Mouse (Mus musculus) heart, embryonic 10.5 days (tissue): Measurements from ENCODE around the gene Ern2. TPM values are rescaled to one million over a fixed set of nuclear protein-coding genes. Genes with fewer than 3 reads are reported as not detected.

Experiments used
- DNase-seq: peaks from one replicate; pipeline ENCODE4 v3.0.0-alpha.2; 2017; ENCODE audit warnings: low spot score
- H3K27ac ChIP-seq: fragments of 300-500 bp; sonication (generic); 2 replicates; pipeline ENCODE4 v1.5.1; 2016; ENCODE audit warnings: mild to moderate bottlenecking
- H3K27me3 ChIP-seq: fragments of 300-500 bp; sonication (generic); 2 replicates; pipeline ENCODE4 v1.6.1; 2016; ENCODE audit warnings: mild to moderate bottlenecking; ENCODE audit not compliant: poor library complexity, insufficient read depth, severe bottlenecking
- H3K36me3 ChIP-seq: fragments of 300-500 bp; sonication (generic); 2 replicates; pipeline ENCODE4 v1.6.1; 2016; ENCODE audit warnings: mild to moderate bottlenecking, moderate library complexity
- H3K4me1 ChIP-seq: fragments of 300-500 bp; sonication (generic); 2 replicates; pipeline ENCODE4 v1.6.1; 2016; ENCODE audit warnings: mild to moderate bottlenecking
- H3K4me3 ChIP-seq: fragments of 300-500 bp; sonication (generic); 2 replicates; pipeline ENCODE4 v1.5.1; 2016; ENCODE audit warnings: mild to moderate bottlenecking, moderate library complexity
- H3K9me3 ChIP-seq: fragments of 300-500 bp; sonication (generic); 2 replicates; pipeline ENCODE4 v1.6.1; 2016; ENCODE audit warnings: mild to moderate bottlenecking, moderate library complexity
- WGBS: fragments of 180-500 bp; shearing (Covaris S2); methylation state at CpG from one replicate; pipeline ENCODE4 v1.1.7; 2016; 5-methylcytosine and 5-hydroxymethylcytosine counted together
- polyA plus RNA-seq: library from polyadenylated mRNA; unstranded; fragments of >200 nt; fragmentation: Nextera tagmentation; extraction: Ambion mirVana; gene quantifications from 2 replicates; pipeline ENCODE4 v1.2.1, GENCODE M21; 2016

Ern2 gene
- polyA plus RNA-seq, 1 experiment from 2014 or later, result not detected

DNA sequence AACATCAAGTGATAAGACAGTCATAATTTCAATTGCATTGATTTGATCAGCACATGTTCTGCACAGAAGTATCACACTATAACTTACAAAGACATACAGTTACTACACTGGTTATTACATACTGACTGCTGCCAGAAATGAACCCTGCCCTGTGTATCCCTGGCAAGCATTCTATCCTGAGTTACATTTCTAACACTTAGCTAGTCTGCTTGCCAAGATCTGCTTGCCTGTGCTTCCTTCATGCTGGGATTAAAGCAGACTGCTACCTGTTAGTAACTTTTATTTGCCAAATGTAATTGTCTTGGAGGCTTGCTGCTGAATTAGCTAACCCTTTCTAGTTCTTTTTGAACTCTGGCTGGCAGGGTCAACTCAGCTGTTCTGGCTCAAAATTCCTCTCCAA lies 45.0 kb downstream of the Ern2 start:
- Histone ChIP-seq H3K4me3 (no peak overlapping the region), H3K27me3 (no peaks in the 10 kb centered on the region), H3K4me1 (no peaks in the 10 kb centered on the region), H3K36me3 (peaks cover 87% of the 10 kb centered on the region), H3K9me3 (no peaks in the 10 kb centered on the region), H3K27ac (no peak overlapping the region)
- DNase-seq, result no peak

- H3K27me3 ChIP-seq, result no peaks in the 10 kb centered on the region
- no peak overlapping the region for H3K4me3 ChIP-seq
- no peak overlapping the region for H3K27ac ChIP-seq
- H3K36me3 ChIP-seq, result peaks cover 76% of the 10 kb centered on the region
- H3K9me3 ChIP-seq, result no peaks in the 10 kb centered on the region
- peaks cover 5% of the 10 kb centered on the region for H3K4me1 ChIP-seq
- DNase-seq, result no peak
- WGBS, result 95% methylated on average over 5 of the region's 5 CpGs
Measured at GRCm38 (mm10) chr7:122138190-122138589, 47.8 kb downstream of the Ern2 start.

DNA sequence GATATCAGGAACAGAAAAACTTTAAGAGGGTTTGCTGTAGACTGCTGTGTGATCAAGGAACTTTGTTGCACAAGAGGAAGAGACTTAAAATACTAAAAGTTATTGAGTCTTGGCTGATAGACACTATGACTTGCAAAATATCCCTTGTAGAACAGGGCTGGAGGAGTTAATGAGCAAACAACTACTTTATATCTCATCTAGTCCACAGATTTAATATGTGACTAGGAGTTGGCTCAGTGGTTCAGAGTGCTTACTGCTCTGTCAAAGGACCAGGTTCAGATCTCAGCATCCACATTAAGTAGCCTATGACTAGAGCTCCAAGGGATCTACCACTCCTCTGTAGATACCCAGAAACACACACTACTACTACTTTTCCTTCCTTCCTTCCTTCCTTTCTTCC lies 48.9 kb downstream of the Ern2 start:
- H3K36me3 ChIP-seq, result peaks cover 68% of the 10 kb centered on the region
- H3K4me3 ChIP-seq, result no peak overlapping the region
- DNase-seq, result no peak
- peaks cover 7% of the 10 kb centered on the region for H3K4me1 ChIP-seq
- no peaks in the 10 kb centered on the region for H3K9me3 ChIP-seq
- H3K27me3 ChIP-seq, result no peaks in the 10 kb centered on the region
- H3K27ac ChIP-seq, result no peak overlapping the region

- peaks cover 51% of the 10 kb centered on the region for H3K36me3 ChIP-seq
- DNase-seq, result no peak
- 74% methylated on average over 10 of the region's 10 CpGs for WGBS
Measured at GRCm38 (mm10) chr7:122135070-122135469, 50.9 kb downstream of the Ern2 start.

DNA sequence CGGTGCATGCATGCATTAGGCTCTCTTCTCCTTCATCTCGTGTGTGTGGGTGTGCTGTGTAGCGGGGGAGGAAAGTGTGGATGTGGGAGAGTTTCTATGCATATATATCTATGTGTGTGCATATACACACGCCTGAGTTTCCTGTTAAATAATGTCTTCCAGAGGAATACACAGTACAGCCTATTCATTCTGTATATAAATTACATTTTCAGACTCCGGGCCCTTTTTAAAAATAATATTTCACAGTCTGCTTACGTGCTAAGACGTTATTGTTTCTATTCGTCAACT lies 52.7 kb downstream of the Ern2 start:
- Histone ChIP-seq H3K36me3 (peaks cover 38% of the 10 kb centered on the region), H3K4me3 (peak overlapping the region; percentile 85), H3K27me3 (no peaks in the 10 kb centered on the region), H3K9me3 (no peaks in the 10 kb centered on the region), H3K4me1 (peaks cover 12% of the 10 kb centered on the region), H3K27ac (peak overlapping the region; percentile 88)
- 18% methylated on average over 8 of the region's 8 CpGs for WGBS
- no peak for DNase-seq

More at GRCm38 (mm10) chr7:122135070-122135469, 50.9 kb downstream of the Ern2 start:
- Histone ChIP-seq H3K9me3 (no peaks in the 10 kb centered on the region), H3K27me3 (no peaks in the 10 kb centered on the region), H3K27ac (no peak overlapping the region), H3K4me3 (no peak overlapping the region), H3K4me1 (peaks cover 12% of the 10 kb centered on the region)

GRCm38 (mm10) chr7:122132497-122133337 lies 53.3 kb downstream of the Ern2 start, which contains the start of the genes Palb2 and Dctn5:
Gene Palb2 (minus strand): TSS chr7:122132985.
Gene Dctn5 (plus strand): TSS chr7:122133041.
- WGBS, result under 1% methylated on average over 54 of the region's 54 CpGs

GRCm38 (mm10) chr7:122131834-122132233 lies 54.2 kb downstream of the Ern2 start:
- no peak for DNase-seq
- Histone ChIP-seq H3K4me3 (peak overlapping the region; percentile 85), H3K9me3 (no peaks in the 10 kb centered on the region), H3K27me3 (no peaks in the 10 kb centered on the region), H3K4me1 (peaks cover 12% of the 10 kb centered on the region), H3K27ac (no peak overlapping the region), H3K36me3 (peaks cover 42% of the 10 kb centered on the region)

More at GRCm38 (mm10) chr7:122132497-122133337, 53.3 kb downstream of the Ern2 start, which contains the start of the genes Palb2 and Dctn5:
- Histone ChIP-seq H3K27me3 (no peaks in the 10 kb centered on the region), H3K9me3 (no peaks in the 10 kb centered on the region), H3K27ac (peak within 1 kb of the TSS; percentile 88), H3K4me3 (peak within 1 kb of the TSS; percentile 85), H3K4me1 (peaks cover 12% of the 10 kb centered on the region), H3K36me3 (peaks cover 38% of the 10 kb centered on the region)
- DNase-seq, result peak; percentile 98

DNA sequence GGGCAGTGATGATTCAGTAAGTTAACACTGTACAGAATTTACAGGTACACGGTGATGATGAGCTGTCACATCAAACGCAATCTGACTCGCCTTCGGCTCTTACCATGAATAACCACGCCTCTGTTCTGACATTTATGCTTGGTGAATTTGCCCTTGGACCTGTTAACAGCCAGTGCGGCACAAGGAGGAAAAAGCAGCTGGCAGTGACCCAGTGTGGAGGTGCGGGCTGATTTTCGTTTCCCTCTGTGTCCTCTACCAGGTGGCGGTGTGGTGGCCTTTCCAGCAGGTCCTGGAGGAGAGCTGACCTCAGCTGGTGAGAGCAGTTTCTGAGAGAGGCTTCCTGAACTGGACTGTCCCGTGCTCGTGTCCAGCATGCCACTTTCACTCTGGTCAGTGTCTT lies 59.1 kb downstream of the Ern2 start:
- no peak for DNase-seq
- Histone ChIP-seq H3K4me3 (no peak overlapping the region), H3K36me3 (peaks cover 57% of the 10 kb centered on the region), H3K27me3 (no peaks in the 10 kb centered on the region), H3K9me3 (no peaks in the 10 kb centered on the region), H3K27ac (no peak overlapping the region), H3K4me1 (peaks cover 5% of the 10 kb centered on the region; the same call in 1 of the 2 replicates)
- WGBS, result 90% methylated on average over 11 of the region's 11 CpGs

DNA sequence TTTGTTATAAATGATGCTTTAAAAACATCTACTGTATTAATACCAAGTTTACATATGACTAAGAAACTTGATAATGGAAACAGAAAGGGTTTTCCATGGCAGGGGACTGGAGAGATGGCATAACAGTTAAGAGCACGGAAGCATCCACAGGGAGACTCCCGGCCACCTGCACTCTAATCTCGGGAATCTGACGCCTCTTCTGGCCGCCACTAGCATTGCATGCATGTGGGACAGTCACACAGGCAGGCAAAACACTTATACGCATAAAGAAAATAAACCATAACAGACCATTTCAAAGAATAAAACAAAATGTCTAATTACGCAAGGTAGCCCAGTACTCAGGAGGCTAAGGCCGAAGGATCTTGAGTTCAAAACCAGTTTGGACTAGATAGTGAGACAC lies 60.4 kb downstream of the Ern2 start:
- no peak for DNase-seq
- Histone ChIP-seq H3K4me1 (no peaks in the 10 kb centered on the region), H3K27ac (no peak overlapping the region), H3K4me3 (no peak overlapping the region), H3K36me3 (peaks cover 69% of the 10 kb centered on the region), H3K9me3 (no peaks in the 10 kb centered on the region), H3K27me3 (no peaks in the 10 kb centered on the region)
- WGBS, result 75% methylated on average over 8 of the region's 8 CpGs

- DNase-seq, result no peak
- WGBS, result 80% methylated on average over 4 of the region's 4 CpGs
- no peaks in the 10 kb centered on the region for H3K4me1 ChIP-seq
- H3K27me3 ChIP-seq, result no peaks in the 10 kb centered on the region
- H3K9me3 ChIP-seq, result no peaks in the 10 kb centered on the region
- H3K27ac ChIP-seq, result no peak overlapping the region
- H3K4me3 ChIP-seq, result no peak overlapping the region
- peaks cover 82% of the 10 kb centered on the region for H3K36me3 ChIP-seq
Measured at GRCm38 (mm10) chr7:122123518-122123917, 62.5 kb downstream of the Ern2 start.

Other genes starting within 250 kb of the Ern2 start
- 20.0 and 22.4 TPM in 2 replicates for gene Cog7, start 204.5 kb downstream of the Ern2 start, polyA plus RNA-seq
- 93.6 and 114 TPM in 2 replicates for gene Gga2, start 165.0 kb downstream of the Ern2 start, polyA plus RNA-seq
- gene Ubfd1, start 119.0 kb downstream of the Ern2 start, polyA plus RNA-seq, result 60.3 and 81.0 TPM in 2 replicates
- gene Ears2, start 118.9 kb downstream of the Ern2 start, polyA plus RNA-seq, result 21.5 and 29.1 TPM in 2 replicates
- gene Ndufab1, start 84.3 kb downstream of the Ern2 start, polyA plus RNA-seq, result 1,058 and 1,342 TPM in 2 replicates
- gene Palb2, start 53.2 kb downstream of the Ern2 start, polyA plus RNA-seq, result 13.4 and 17.9 TPM in 2 replicates
- 83.4 and 102 TPM in 2 replicates for gene Dctn5, start 53.2 kb downstream of the Ern2 start, polyA plus RNA-seq
- gene Plk1, start 26.8 kb downstream of the Ern2 start, polyA plus RNA-seq, result 143 and 172 TPM in 2 replicates
- 0.18 TPM in 1 of 2 replicates, not detected in the other for gene Chp2, start 33.3 kb upstream of the Ern2 start, polyA plus RNA-seq
- 13.3 and 14.3 TPM in 2 replicates for gene Prkcb, start 102.5 kb upstream of the Ern2 start, polyA plus RNA-seq